Mouse (Mus musculus) spleen, postnatal 4 days (tissue): ENCODE results near the gene Doc2a.
"Not testable (repeated sequence)": the region's sequence is repeated elsewhere in the genome, so short reads cannot be mapped to it uniquely, and the experiment has no call there.

ENCODE experiments used
- DNase-seq, 2 experiments: peaks; one replicate each; pipeline ENCODE4 v3.0.0; 2022; ENCODE audit warnings: low spot score in 2 of 2

Gene Doc2a

GRCm38 (mm10) chr7:126868003-126868402 is 20.8 kb downstream of the Doc2a start:
- DNase-seq = peak in 1 of 2 experiments; percentile 54

GRCm38 (mm10) chr7:126869780-126870519 is 22.7 kb downstream of the Doc2a start:
- DNase-seq = peak in 1 of 2 experiments; percentile 55

GRCm38 (mm10) chr7:126870520-126870891 is 23.3 kb downstream of the Doc2a start:
- DNase-seq = peak in 1 of 2 experiments; percentile 58

GRCm38 (mm10) chr7:126877239-126877638 is 30.0 kb downstream of the Doc2a start:
- no peak for DNase-seq

- no peak for DNase-seq
These were observed 33.8 kb downstream of the Doc2a start for GRCm38 (mm10) chr7:126881040-126881439.

GRCm38 (mm10) chr7:126883731-126884181 is 36.5 kb downstream of the Doc2a start:
- peak in 1 of 2 experiments; percentile 73 for DNase-seq

- DNase-seq = peak; percentile 97 to 99
These were observed 37.3 kb downstream of the Doc2a start, which contains the start of gene Taok2 for GRCm38 (mm10) chr7:126884286-126885164. Gene Taok2 (minus strand): TSS chr7:126884703.

- no peak for DNase-seq
These were observed 40.1 kb downstream of the Doc2a start for GRCm38 (mm10) chr7:126887281-126887680.

GRCm38 (mm10) chr7:126888852-126889251 is 41.6 kb downstream of the Doc2a start:
- no peak for DNase-seq

GRCm38 (mm10) chr7:126896912-126897311 is 49.7 kb downstream of the Doc2a start:
- DNase-seq = peak in 1 of 2 experiments; percentile 66

- DNase-seq = peak in 1 of 2 experiments; percentile 69
These were observed 50.3 kb downstream of the Doc2a start for GRCm38 (mm10) chr7:126897390-126898101.

- DNase-seq = peak; percentile 98 to 100
These were observed 51.1 kb downstream of the Doc2a start for GRCm38 (mm10) chr7:126898102-126898990.

GRCm38 (mm10) chr7:126899781-126900180 is 52.6 kb downstream of the Doc2a start:
- not testable (repeated sequence) for DNase-seq
